Mouse (Mus musculus): ENCODE data around the gene Hyal3.

Gene Hyal3

GRCm38 (mm10) chr9:107634406-107635278, 54.0 kb downstream of the Hyal3 start:
- DNase-seq (ENCODE audit: low spot score in 2 of 2): no peak

- peak; percentile 95 to 96 for DNase-seq (ENCODE audit: low spot score in 2 of 2)
These were observed 54.8 kb downstream of the Hyal3 start, which contains the start of gene Gnai2 for GRCm38 (mm10) chr9:107635279-107636028. TSS of gene Gnai2 (minus strand) at chr9:107635367.

Measured in spleen, postnatal 14 days (tissue).